Mouse (Mus musculus): ENCODE results near the gene A630001G21Rik. TPM values are rescaled to one million over a fixed set of nuclear protein-coding genes. Genes with fewer than 3 reads are reported as not detected.

The A630001G21Rik gene
- polyA plus RNA-seq, 1 experiment from 2014 or later = 1.8 TPM

DNA sequence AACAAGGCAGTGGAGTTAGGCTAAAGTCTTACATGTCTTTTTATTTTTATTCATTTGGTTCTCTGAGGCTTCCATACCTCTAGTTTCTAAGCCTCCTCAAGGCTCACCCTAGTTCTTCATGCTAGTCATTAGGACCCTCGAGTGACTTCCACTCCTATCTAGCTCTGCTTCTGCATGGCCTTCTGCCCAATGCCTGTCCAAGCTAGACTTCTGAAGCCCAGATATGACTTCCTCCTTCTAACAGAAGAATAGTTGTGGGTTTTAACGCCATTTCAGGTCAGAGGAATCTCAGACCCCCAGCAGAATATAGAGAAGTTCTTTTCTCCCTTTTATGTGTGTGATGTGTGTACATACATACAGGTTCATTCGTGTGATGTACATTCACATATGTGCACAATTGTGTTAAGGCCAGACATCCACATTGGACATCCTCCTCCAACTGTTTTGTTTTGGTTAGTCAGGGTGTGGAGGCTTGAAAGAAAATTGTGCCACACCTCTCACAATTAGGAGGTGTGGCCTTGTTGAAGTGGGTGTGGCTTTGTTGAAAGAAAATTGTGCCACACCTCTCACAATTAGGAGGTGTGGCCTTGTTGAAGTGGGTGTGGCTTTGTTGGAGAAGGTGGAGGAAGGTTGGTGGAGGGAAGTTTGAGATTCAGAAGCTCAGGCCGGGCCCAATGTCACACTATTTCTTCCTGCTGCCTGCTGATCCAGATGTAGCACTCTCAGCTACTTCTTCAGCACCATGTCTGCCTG is 1.2 kb upstream of the A630001G21Rik start:
- no peaks in the 10 kb centered on the region for H3K4me1 ChIP-seq (ENCODE audit: control insufficient read depth, insufficient read depth, low read length)

DNA sequence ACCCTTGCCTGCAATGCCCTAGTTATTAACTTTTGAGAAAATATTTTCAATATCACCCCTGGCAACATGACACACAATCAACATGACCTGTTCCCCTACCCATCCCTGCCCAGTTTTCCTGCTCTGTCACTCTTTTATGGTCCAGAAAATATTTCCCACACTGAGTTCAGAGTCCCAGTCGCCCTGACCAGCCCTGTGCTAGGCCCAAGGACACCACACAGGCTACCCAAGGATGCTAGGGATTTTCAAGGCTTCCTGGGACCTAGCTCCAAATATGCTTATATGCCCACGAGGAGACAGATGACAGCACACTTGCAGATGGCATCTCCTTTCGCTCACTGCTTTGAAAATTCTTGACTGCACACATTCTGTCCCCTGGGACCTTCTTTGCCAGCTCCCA is 569 bp upstream of the A630001G21Rik start:
- H3K4me3 ChIP-seq (ENCODE audit: low read length) = no peak overlapping the region
- no peaks in the 10 kb centered on the region for H3K36me3 ChIP-seq (ENCODE audit: control insufficient read depth, insufficient read depth, low read length)
- H3K9me3 ChIP-seq (ENCODE audit: control insufficient read depth, low read length) = no peaks in the 10 kb centered on the region
- no peak overlapping the region for H3K9ac ChIP-seq (ENCODE audit: low read depth, low read length)
- H3K27ac ChIP-seq (ENCODE audit: low read depth, low read length) = no peak overlapping the region
- 68% methylated on average over 3 of the region's 3 CpGs for WGBS
- no peak for ATAC-seq (ENCODE audit: low FRiP score, low TSS enrichment)
- no peak overlapping the region for H3K4me2 ChIP-seq (replicated peaks; ENCODE audit: low read depth, low read length)
- H3K27me3 ChIP-seq (ENCODE audit: control insufficient read depth, insufficient read depth, low read length) = no peaks in the 10 kb centered on the region
- H3K4me1 ChIP-seq (ENCODE audit: control insufficient read depth, insufficient read depth, low read length) = no peaks in the 10 kb centered on the region

More for the DNA sequence above, 1.2 kb upstream of the A630001G21Rik start:
- no peak overlapping the region for H3K27ac ChIP-seq (ENCODE audit: low read depth, low read length)
- no peaks in the 10 kb centered on the region for H3K36me3 ChIP-seq (ENCODE audit: control insufficient read depth, insufficient read depth, low read length)
- H3K27me3 ChIP-seq (ENCODE audit: control insufficient read depth, insufficient read depth, low read length) = no peaks in the 10 kb centered on the region
- H3K9ac ChIP-seq (ENCODE audit: low read depth, low read length) = no peak overlapping the region
- H3K9me3 ChIP-seq (ENCODE audit: control insufficient read depth, low read length) = no peaks in the 10 kb centered on the region
- ATAC-seq (ENCODE audit: low FRiP score, low TSS enrichment) = no peak
- WGBS = 77% methylated on average over 4 of the region's 4 CpGs
- H3K4me2 ChIP-seq (replicated peaks; ENCODE audit: low read depth, low read length) = no peak overlapping the region
- no peak overlapping the region for H3K4me3 ChIP-seq (ENCODE audit: low read length)

DNA sequence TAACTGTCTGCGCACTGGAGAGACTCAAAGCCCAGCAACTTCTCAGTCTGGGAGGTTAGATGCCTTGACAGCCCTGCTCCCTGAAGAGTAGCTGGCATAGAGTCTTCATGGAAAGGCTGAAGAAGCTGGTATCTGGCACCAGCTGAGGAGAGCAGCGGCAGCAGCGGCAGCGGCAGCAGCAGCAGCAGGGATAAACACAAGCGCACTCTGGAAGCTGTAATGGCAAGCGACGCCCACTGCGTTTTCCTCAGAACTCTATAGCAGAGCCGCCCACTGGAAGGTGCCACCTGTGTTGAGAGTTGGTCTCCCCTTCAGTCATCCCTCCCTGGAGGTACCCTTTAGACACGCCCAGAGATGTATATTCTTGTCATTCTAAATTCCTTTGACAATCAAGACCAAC is 2.3 kb downstream of the A630001G21Rik start:
- Histone ChIP-seq H3K9me3 (ENCODE audit: control insufficient read depth, low read length) (no peaks in the 10 kb centered on the region), H3K4me3 (ENCODE audit: low read length) (no peak overlapping the region), H3K9ac (ENCODE audit: low read depth, low read length) (no peak overlapping the region), H3K4me1 (ENCODE audit: control insufficient read depth, insufficient read depth, low read length) (no peaks in the 10 kb centered on the region), H3K27ac (ENCODE audit: low read depth, low read length) (no peak overlapping the region), H3K4me2 (replicated peaks; ENCODE audit: low read depth, low read length) (no peak overlapping the region), H3K36me3 (ENCODE audit: control insufficient read depth, insufficient read depth, low read length) (no peaks in the 10 kb centered on the region), H3K27me3 (ENCODE audit: control insufficient read depth, insufficient read depth, low read length) (no peaks in the 10 kb centered on the region)
- ATAC-seq (ENCODE audit: low FRiP score, low TSS enrichment) = no peak
- WGBS = 50% methylated on average over 10 of the region's 10 CpGs

DNA sequence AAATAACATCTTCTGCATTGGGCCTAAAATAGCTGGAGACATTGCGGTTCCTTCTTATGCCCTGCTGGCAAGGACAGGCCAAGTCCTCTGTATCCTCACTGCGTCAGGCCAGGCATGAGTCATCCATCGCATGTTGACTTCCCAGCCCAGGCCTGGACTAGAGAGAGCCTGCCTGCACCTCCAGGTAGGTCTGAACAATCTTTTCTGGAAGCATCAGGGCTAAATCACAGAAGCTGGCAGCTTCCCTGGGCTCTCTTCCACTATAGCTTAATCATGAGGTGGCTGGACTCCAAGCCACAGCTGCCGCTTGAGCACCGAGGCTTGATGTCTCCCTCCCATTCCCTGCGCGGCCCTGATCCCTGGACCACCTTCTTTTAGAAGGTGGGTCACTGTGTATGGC is 3.3 kb downstream of the A630001G21Rik start:
- H3K36me3 ChIP-seq (ENCODE audit: control insufficient read depth, insufficient read depth, low read length) = no peaks in the 10 kb centered on the region
- no peak overlapping the region for H3K4me3 ChIP-seq (ENCODE audit: low read length)
- no peak overlapping the region for H3K27ac ChIP-seq (ENCODE audit: low read depth, low read length)
- WGBS = 85% methylated on average over 7 of the region's 7 CpGs
- no peaks in the 10 kb centered on the region for H3K4me1 ChIP-seq (ENCODE audit: control insufficient read depth, insufficient read depth, low read length)
- no peak for ATAC-seq (ENCODE audit: low FRiP score, low TSS enrichment)
- no peak overlapping the region for H3K9ac ChIP-seq (ENCODE audit: low read depth, low read length)
- H3K9me3 ChIP-seq (ENCODE audit: control insufficient read depth, low read length) = no peaks in the 10 kb centered on the region
- no peak overlapping the region for H3K4me2 ChIP-seq (replicated peaks; ENCODE audit: low read depth, low read length)
- H3K27me3 ChIP-seq (ENCODE audit: control insufficient read depth, insufficient read depth, low read length) = no peaks in the 10 kb centered on the region

DNA sequence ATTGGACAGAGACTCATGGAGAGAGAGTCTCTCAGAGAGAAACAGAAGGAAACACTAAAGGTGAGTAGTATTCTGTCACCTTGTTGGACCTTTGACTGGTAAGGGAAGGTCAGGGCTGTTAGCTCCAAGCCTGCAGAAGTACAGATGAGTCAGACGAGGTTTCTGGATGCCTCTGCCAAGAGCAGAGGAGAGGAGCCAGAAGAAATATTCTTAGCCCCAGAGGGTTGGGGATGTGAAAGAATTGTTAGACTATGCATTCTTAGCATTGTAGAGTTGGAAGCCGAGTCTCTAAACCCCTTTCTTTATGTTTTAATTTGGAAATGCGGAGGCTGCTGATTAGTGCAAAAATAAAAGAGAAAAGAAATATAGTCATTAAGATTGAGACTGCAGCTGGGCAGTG is 6.5 kb downstream of the A630001G21Rik start:
- H3K4me1 ChIP-seq (ENCODE audit: control insufficient read depth, insufficient read depth, low read length) = no peaks in the 10 kb centered on the region
- H3K9ac ChIP-seq (ENCODE audit: low read depth, low read length) = no peak overlapping the region
- ATAC-seq (ENCODE audit: low FRiP score, low TSS enrichment) = no peak
- H3K36me3 ChIP-seq (ENCODE audit: control insufficient read depth, insufficient read depth, low read length) = no peaks in the 10 kb centered on the region
- no peaks in the 10 kb centered on the region for H3K27me3 ChIP-seq (ENCODE audit: control insufficient read depth, insufficient read depth, low read length)
- H3K27ac ChIP-seq (ENCODE audit: low read depth, low read length) = no peak overlapping the region
- no peak overlapping the region for H3K4me3 ChIP-seq (ENCODE audit: low read length)
- no peak overlapping the region for H3K4me2 ChIP-seq (replicated peaks; ENCODE audit: low read depth, low read length)
- no peaks in the 10 kb centered on the region for H3K9me3 ChIP-seq (ENCODE audit: control insufficient read depth, low read length)
- 79% methylated on average over 3 of the region's 3 CpGs for WGBS

DNA sequence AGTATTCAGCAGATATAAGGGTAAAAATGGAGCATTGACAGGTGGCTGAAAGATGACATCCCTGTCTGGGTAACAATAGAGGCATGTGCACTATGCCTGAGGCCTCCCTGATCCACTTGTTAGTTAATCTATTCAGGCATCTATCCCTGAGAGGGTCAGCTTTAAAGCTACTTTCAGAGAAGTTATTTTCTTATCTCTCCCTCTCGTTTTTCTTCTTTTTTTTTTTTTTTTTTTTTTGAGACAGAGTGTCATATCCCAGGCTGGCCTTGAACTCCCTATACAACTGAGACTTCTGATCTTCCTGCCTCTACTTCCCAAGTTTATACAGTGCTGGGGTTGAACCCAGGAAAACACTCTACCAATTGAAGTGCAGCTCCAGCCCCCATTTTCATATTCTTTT is 10.7 kb downstream of the A630001G21Rik start:
- 58% methylated on average over 1 of the region's 1 CpGs for WGBS

DNA sequence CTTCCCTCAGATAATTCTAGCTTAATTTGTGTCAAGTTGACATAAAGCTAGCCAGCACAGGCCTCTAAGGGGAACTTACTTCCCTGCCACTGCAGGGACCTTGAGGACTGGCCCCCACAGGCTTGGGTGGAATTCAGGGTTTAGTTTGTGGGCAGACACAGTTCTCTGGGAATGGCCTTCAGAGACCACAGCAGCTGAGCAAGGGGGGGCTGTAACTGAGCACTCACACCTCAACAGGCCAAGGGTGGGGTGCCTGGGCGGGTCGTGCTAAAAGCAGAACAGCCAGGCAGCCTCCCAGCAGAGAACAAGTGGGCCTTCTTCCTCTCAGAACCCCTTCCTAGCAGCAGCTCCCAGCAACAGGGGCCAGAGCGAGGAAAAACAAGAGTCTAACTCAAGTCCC is 12.3 kb downstream of the A630001G21Rik start:
- no peak for ATAC-seq (ENCODE audit: low FRiP score, low TSS enrichment)

More for the DNA sequence above, 10.7 kb downstream of the A630001G21Rik start:
- Histone ChIP-seq H3K4me2 (replicated peaks; ENCODE audit: low read depth, low read length) (no peak overlapping the region), H3K4me1 (ENCODE audit: control insufficient read depth, insufficient read depth, low read length) (no peaks in the 10 kb centered on the region), H3K27me3 (ENCODE audit: control insufficient read depth, insufficient read depth, low read length) (no peaks in the 10 kb centered on the region), H3K36me3 (ENCODE audit: control insufficient read depth, insufficient read depth, low read length) (no peaks in the 10 kb centered on the region), H3K27ac (ENCODE audit: low read depth, low read length) (no peak overlapping the region), H3K4me3 (ENCODE audit: low read length) (no peak overlapping the region), H3K9ac (ENCODE audit: low read depth, low read length) (no peak overlapping the region), H3K9me3 (ENCODE audit: control insufficient read depth, low read length) (no peaks in the 10 kb centered on the region)
- ATAC-seq (ENCODE audit: low FRiP score, low TSS enrichment) = no peak

DNA sequence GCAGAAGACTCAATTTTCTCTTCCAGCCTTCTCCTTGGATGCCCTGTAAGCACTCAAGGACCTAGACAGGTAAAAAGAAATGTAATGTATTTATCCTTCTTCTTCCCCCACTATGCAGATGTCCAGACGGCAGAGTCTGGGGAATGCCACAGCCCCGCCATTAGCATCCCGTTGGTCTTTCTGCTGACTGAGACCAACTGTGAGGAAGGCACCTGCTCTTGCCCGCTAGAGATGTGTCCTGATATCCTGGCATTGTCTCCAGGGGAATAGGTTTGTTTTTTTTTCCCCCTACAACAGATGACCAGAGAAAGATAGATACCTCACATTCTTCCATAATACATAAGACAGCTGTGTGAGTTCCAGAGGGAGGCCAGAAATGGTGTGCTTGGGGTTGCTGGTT is 14.2 kb downstream of the A630001G21Rik start:
- H3K9ac ChIP-seq (ENCODE audit: low read depth, low read length) = no peak overlapping the region
- H3K4me3 ChIP-seq (ENCODE audit: low read length) = no peak overlapping the region
- no peaks in the 10 kb centered on the region for H3K36me3 ChIP-seq (ENCODE audit: control insufficient read depth, insufficient read depth, low read length)
- no peaks in the 10 kb centered on the region for H3K9me3 ChIP-seq (ENCODE audit: control insufficient read depth, low read length)
- H3K27ac ChIP-seq (ENCODE audit: low read depth, low read length) = no peak overlapping the region
- ATAC-seq (ENCODE audit: low FRiP score, low TSS enrichment) = no peak
- H3K4me1 ChIP-seq (ENCODE audit: control insufficient read depth, insufficient read depth, low read length) = no peaks in the 10 kb centered on the region
- no peaks in the 10 kb centered on the region for H3K27me3 ChIP-seq (ENCODE audit: control insufficient read depth, insufficient read depth, low read length)
- 85% methylated on average over 4 of the region's 4 CpGs for WGBS
- no peak overlapping the region for H3K4me2 ChIP-seq (replicated peaks; ENCODE audit: low read depth, low read length)

More for the DNA sequence above, 12.3 kb downstream of the A630001G21Rik start:
- H3K9ac ChIP-seq (ENCODE audit: low read depth, low read length) = no peak overlapping the region
- H3K4me2 ChIP-seq (replicated peaks; ENCODE audit: low read depth, low read length) = no peak overlapping the region
- H3K27ac ChIP-seq (ENCODE audit: low read depth, low read length) = no peak overlapping the region
- no peaks in the 10 kb centered on the region for H3K4me1 ChIP-seq (ENCODE audit: control insufficient read depth, insufficient read depth, low read length)
- H3K4me3 ChIP-seq (ENCODE audit: low read length) = no peak overlapping the region
- no peaks in the 10 kb centered on the region for H3K9me3 ChIP-seq (ENCODE audit: control insufficient read depth, low read length)
- 84% methylated on average over 3 of the region's 3 CpGs for WGBS
- no peaks in the 10 kb centered on the region for H3K27me3 ChIP-seq (ENCODE audit: control insufficient read depth, insufficient read depth, low read length)
- no peaks in the 10 kb centered on the region for H3K36me3 ChIP-seq (ENCODE audit: control insufficient read depth, insufficient read depth, low read length)

DNA sequence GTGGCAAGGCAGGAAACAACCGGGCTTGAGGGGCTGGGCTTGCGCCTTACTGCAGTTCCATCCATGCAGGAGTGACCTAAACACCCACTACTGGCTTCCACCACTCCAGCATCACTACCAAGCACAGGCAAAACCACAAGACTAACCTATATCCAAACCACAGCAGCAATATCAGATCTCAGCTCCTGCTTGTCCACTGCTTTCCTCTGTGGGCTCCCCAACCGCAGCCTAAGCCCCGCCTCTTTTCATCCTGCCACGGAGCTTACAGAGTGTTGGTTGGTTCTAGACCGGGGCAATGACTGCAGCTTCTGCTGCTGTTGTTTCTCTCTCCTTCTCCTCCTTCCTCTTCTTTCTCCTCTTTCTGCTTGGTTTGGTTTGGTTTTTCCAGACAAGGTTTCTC is 15.1 kb downstream of the A630001G21Rik start:
- Histone ChIP-seq H3K27me3 (ENCODE audit: control insufficient read depth, insufficient read depth, low read length) (no peaks in the 10 kb centered on the region), H3K9ac (ENCODE audit: low read depth, low read length) (no peak overlapping the region), H3K27ac (ENCODE audit: low read depth, low read length) (no peak overlapping the region), H3K4me2 (replicated peaks; ENCODE audit: low read depth, low read length) (no peak overlapping the region), H3K4me1 (ENCODE audit: control insufficient read depth, insufficient read depth, low read length) (no peaks in the 10 kb centered on the region), H3K4me3 (ENCODE audit: low read length) (no peak overlapping the region), H3K36me3 (ENCODE audit: control insufficient read depth, insufficient read depth, low read length) (no peaks in the 10 kb centered on the region), H3K9me3 (ENCODE audit: control insufficient read depth, low read length) (no peaks in the 10 kb centered on the region)
- no peak for ATAC-seq (ENCODE audit: low FRiP score, low TSS enrichment)
- WGBS = 84% methylated on average over 6 of the region's 6 CpGs
